Mouse (Mus musculus): ENCODE measurements around the gene Golm1. TPM values are rescaled to one million over a fixed set of nuclear protein-coding genes. Genes with fewer than 3 reads are reported as not detected.

Golm1 gene
- polyA plus RNA-seq, 1 experiment from 2014 or later: 134 TPM

DNA sequence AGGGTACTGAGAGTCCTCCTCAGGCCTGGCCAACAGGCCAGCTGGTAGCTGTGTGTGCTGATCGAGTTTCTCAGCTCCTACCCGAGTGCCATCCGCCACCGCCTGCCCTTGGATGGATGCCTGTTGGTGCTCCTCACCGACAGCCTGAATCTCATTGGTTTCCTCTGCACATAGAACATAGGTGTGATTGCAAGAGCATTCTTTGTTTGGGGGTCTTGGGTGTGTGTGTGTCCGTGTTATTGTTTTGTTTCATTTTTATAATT is 35.5 kb downstream of the Golm1 start:
- Histone ChIP-seq H3K36me3 (peaks cover 83% of the 10 kb centered on the region), H3K4me3 (no peak overlapping the region), H3K4me1 (no peaks in the 10 kb centered on the region), H3K9ac (replicated peaks) (no peak overlapping the region), H3K4me2 (replicated peaks) (no peak overlapping the region), H3K9me3 (no peaks in the 10 kb centered on the region), H3K27ac (replicated peaks) (no peak overlapping the region), H3K27me3 (no peaks in the 10 kb centered on the region)
- 92% methylated on average over 6 of the region's 6 CpGs for WGBS
- ATAC-seq (ENCODE audit: low FRiP score, low read depth): no peak

DNA sequence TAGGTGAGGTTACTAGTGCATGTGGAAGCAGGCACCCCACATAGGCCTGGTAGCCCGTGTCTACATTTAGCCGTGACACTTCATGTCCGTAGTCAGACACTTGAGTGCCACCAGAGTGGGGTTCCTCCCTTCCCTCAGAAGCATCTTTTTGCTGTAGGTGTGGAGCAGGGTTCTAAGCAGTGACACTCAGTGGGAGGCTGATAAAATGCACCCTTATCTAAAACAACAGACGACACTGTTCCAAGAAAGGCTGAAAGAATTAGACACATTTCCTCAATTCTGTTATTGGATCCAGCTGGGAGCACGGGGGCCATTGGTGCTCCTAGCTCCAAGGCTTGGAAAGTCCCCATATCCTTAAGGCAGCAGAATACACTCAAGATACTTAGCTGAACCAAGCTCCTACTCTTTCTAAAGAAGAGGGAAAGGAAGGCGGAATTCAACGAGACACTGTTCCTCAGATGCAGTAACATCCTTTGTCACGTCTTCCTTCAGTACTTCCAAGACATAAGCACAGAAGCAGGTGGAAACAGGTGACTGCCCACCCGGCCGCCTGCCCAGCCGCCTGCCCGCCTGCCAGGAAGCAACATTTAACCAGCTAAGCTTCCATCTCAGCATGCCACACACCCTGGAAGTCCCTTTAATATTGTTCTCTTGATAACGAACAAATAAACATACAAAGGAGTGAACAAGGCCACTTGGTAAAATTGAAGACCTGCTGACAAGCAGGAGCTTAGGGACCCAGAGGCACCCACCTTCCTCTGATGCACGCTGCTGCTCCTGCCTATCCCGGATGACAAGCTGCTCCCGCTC is 36.0 kb downstream of the Golm1 start:
- Histone ChIP-seq H3K27ac (replicated peaks) (no peak overlapping the region), H3K36me3 (peaks cover 83% of the 10 kb centered on the region), H3K4me2 (replicated peaks) (no peak overlapping the region), H3K9ac (replicated peaks) (no peak overlapping the region), H3K27me3 (no peaks in the 10 kb centered on the region), H3K9me3 (no peaks in the 10 kb centered on the region), H3K4me3 (no peak overlapping the region), H3K4me1 (no peaks in the 10 kb centered on the region)
- no peak for ATAC-seq (ENCODE audit: low FRiP score, low read depth)
- 89% methylated on average over 16 of the region's 16 CpGs for WGBS

DNA sequence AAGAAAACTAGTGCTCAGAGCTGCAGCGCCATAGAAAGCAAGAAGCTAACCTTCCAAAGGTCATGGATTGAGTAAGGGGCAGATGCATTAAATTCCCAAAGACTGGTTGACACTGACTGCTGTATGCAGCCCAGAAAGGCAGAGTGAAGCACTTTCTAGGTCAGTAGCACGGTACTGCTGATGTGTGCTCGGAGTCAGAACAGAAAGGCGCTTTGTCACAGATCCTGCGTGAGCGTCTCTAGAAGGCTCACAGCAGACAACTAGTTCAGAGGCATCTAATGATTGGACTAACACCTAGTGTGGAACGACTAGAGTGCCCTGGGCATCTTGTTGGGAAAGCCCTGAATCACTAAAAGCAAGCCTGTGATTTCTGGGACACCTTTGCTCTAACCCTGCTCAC is 37.8 kb downstream of the Golm1 start:
- WGBS: 93% methylated on average over 7 of the region's 7 CpGs
- H3K36me3 ChIP-seq: peaks cover 94% of the 10 kb centered on the region
- no peak overlapping the region for H3K4me2 ChIP-seq (replicated peaks)
- H3K27ac ChIP-seq (replicated peaks): no peak overlapping the region
- no peak overlapping the region for H3K9ac ChIP-seq (replicated peaks)
- no peak for ATAC-seq (ENCODE audit: low FRiP score, low read depth)
- no peaks in the 10 kb centered on the region for H3K4me1 ChIP-seq
- no peaks in the 10 kb centered on the region for H3K9me3 ChIP-seq
- H3K4me3 ChIP-seq: no peak overlapping the region
- H3K27me3 ChIP-seq: no peaks in the 10 kb centered on the region

DNA sequence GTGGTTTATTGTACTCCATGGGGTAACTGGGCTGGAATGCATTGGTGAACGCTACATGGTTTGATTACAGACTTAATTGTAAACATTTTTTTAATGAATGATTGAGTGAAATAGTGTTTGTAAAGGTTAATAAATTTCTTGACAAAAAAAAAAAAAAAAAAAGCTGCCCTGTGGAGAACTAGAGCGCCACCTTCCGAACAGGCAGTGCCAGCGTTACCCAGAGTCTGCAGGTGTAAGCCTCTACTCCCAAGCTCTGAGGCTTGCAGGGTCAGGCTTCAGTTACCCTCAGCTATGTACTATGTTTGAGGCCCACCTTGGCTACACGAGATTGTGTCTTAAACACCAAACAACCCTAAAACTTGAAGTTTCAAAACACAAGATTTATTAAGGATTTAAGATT is 41.0 kb downstream of the Golm1 start:
- Histone ChIP-seq H3K36me3 (peaks cover 98% of the 10 kb centered on the region), H3K4me1 (no peaks in the 10 kb centered on the region)

DNA sequence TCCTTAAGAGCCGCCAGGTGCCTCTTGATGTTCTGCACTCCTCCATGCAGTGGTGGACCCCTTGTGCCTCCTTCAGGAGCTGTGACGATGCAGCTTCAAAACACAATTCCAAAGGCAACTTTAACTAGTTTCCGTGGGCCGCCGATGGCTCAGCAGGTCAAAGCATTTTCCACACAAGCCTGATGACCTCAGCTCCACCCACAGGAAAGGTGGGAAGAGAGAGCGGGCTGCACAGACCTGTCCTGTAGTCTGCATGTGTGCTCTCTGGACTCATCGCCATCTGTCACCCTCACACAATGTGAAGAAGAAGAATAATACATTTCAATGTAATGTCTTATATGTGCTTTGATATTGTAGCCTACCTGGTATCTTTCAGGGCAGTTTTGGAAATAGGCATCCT is 48.9 kb downstream of the Golm1 start:
- Histone ChIP-seq H3K27me3 (no peaks in the 10 kb centered on the region), H3K9me3 (no peaks in the 10 kb centered on the region), H3K4me3 (no peak overlapping the region), H3K36me3 (peaks cover 85% of the 10 kb centered on the region), H3K4me1 (no peaks in the 10 kb centered on the region), H3K9ac (replicated peaks) (no peak overlapping the region), H3K27ac (replicated peaks) (no peak overlapping the region), H3K4me2 (replicated peaks) (no peak overlapping the region)
- ATAC-seq (ENCODE audit: low FRiP score, low read depth): no peak
- 90% methylated on average over 7 of the region's 7 CpGs for WGBS

More for the DNA sequence above, 41.0 kb downstream of the Golm1 start:
- no peak overlapping the region for H3K4me2 ChIP-seq (replicated peaks)
- no peaks in the 10 kb centered on the region for H3K27me3 ChIP-seq
- H3K4me3 ChIP-seq: no peak overlapping the region
- H3K27ac ChIP-seq (replicated peaks): no peak overlapping the region
- no peak for ATAC-seq (ENCODE audit: low FRiP score, low read depth)
- WGBS: 79% methylated on average over 5 of the region's 5 CpGs
- no peaks in the 10 kb centered on the region for H3K9me3 ChIP-seq
- no peak overlapping the region for H3K9ac ChIP-seq (replicated peaks)

DNA sequence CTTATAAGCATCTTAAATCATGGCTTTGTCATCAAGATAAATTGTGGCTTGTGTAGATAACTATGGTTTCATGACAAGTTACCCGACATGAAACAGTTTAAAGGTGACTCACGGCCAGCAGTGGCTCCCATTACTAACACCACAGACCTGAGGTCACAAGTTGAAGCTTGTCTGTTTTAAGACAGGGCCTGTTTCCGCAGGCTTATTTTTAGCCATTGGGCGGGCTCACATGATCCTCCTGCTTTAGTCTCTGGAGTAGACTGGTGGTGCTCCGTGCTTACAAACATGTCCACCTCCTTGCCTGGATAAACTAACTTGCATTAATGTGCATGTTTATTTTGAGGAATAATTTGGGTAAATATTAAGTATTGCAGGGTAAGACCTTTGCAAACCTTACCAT is 50.7 kb downstream of the Golm1 start:
- H3K4me3 ChIP-seq: no peak overlapping the region
- no peak overlapping the region for H3K4me2 ChIP-seq (replicated peaks)
- H3K36me3 ChIP-seq: peaks cover 85% of the 10 kb centered on the region
- no peak for ATAC-seq (ENCODE audit: low FRiP score, low read depth)
- H3K27me3 ChIP-seq: no peaks in the 10 kb centered on the region
- H3K4me1 ChIP-seq: no peaks in the 10 kb centered on the region
- no peak overlapping the region for H3K9ac ChIP-seq (replicated peaks)
- 95% methylated on average over 5 of the region's 5 CpGs for WGBS
- H3K9me3 ChIP-seq: no peaks in the 10 kb centered on the region
- no peak overlapping the region for H3K27ac ChIP-seq (replicated peaks)

DNA sequence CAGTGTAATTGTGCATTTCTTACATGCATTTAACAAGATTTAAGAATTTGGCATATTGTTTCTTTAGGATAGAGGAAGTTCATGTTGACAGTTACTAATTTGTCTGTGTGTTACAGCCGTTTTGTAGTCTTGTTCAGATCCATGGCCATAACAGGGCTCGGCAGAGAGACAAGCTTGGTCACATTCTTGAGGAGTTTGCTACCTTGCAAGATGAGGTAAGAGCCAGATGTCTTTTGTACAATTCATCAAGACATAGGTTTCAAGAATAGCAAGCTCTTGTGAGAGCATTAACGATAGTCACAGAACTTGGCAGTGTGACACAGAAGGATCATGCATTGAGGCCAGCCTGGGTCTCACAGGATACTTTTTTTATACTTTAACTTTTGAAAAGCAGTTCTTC is 51.2 kb downstream of the Golm1 start:
- H3K27me3 ChIP-seq: no peaks in the 10 kb centered on the region
- H3K27ac ChIP-seq (replicated peaks): no peak overlapping the region
- H3K4me2 ChIP-seq (replicated peaks): no peak overlapping the region
- no peak overlapping the region for H3K9ac ChIP-seq (replicated peaks)
- ATAC-seq (ENCODE audit: low FRiP score, low read depth): no peak
- H3K36me3 ChIP-seq: peaks cover 82% of the 10 kb centered on the region
- WGBS: 91% methylated on average over 3 of the region's 3 CpGs
- H3K4me3 ChIP-seq: no peak overlapping the region
- no peaks in the 10 kb centered on the region for H3K9me3 ChIP-seq
- H3K4me1 ChIP-seq: no peaks in the 10 kb centered on the region

DNA sequence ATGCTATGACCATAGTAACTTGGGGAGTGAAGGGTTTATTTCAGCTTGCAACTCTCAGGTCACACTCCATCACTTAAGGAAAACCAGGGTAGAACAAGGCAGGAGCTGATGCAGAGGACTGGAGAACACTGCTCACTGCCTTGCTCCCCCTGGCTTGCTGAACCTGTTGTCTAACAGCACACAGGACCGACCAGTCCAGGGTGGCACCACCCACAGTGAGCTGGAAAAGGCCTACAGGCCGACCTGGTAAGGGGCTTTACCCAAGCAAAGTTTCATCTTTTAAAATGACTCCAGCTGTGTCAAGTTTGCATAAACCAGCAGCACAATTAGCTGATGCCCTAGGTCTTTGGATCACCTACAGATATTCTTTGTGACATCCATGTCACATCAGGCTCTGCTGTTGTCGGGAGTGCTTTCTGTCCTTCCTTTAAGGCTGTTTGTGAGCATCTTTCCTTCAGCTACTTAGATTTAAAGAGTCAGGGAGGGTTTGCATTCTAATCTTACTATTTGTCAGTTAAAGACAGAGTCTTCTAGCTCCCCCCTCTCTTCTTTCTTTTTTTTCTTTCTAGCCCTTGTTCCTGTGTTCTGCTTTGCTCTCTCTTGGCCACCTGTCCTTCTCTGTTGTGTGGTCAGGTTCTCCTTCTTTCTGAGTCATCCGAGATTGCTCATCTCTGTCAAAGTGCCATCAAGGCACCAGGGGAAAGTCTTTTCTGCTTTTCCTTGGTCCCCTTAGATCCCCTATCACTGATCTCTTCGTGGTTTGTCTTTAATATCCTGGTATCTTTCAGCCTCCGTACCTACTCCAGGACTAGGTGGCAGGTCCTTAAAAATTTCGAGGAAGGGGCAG is 53.7 kb downstream of the Golm1 start:
- H3K27ac ChIP-seq (replicated peaks): no peak overlapping the region
- no peaks in the 10 kb centered on the region for H3K4me1 ChIP-seq
- 90% methylated on average over 7 of the region's 7 CpGs for WGBS
- H3K4me3 ChIP-seq: no peak overlapping the region
- no peak for ATAC-seq (ENCODE audit: low FRiP score, low read depth)
- no peak overlapping the region for H3K4me2 ChIP-seq (replicated peaks)
- no peaks in the 10 kb centered on the region for H3K27me3 ChIP-seq
- no peaks in the 10 kb centered on the region for H3K9me3 ChIP-seq
- H3K36me3 ChIP-seq: peaks cover 83% of the 10 kb centered on the region
- no peak overlapping the region for H3K9ac ChIP-seq (replicated peaks)

DNA sequence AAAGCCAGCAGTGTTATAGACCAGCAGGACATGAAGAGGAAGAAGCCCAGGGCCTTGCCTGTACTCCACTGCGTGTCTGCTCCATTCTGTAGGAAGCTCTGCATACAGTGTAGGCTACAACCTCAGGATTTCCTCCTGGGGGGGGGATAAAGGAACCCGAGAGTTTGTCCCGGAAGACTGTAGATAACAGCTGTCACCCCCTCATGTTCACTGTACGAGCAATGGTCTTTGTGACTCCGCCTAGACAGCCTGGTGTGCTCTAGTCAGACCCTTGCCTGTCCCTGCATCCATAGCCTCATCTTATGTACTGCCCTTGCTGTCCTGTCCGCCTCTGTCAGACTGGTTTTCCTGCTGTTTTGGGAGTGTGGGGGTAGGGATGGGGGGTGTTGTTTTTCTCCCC is 57.1 kb downstream of the Golm1 start:
- Histone ChIP-seq H3K4me2 (replicated peaks) (no peak overlapping the region), H3K27ac (replicated peaks) (no peak overlapping the region), H3K36me3 (peaks cover 75% of the 10 kb centered on the region), H3K27me3 (no peaks in the 10 kb centered on the region), H3K9ac (replicated peaks) (no peak overlapping the region), H3K4me1 (no peaks in the 10 kb centered on the region), H3K9me3 (no peaks in the 10 kb centered on the region), H3K4me3 (no peak overlapping the region)
- 95% methylated on average over 6 of the region's 6 CpGs for WGBS
- no peak for ATAC-seq (ENCODE audit: low FRiP score, low read depth)

DNA sequence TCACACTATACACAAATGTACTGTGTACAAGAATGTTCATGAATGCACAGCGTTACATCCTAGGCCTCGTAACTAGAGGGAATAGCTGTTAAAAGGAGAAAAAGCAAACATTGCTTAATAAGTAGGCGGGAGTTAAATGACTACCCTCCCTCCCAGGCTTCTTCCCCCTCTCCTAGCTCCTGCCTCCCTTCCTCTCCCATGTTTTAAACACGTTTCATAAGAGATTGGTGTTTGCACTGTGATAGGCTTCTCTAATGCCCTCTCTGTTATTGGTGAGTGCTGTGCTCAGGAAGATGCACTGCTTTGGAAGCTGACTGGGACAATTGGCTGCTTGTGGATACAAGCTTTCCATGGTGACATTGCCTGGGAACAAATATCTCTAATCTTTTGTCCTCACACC is 60.1 kb downstream of the Golm1 start:
- peaks cover 77% of the 10 kb centered on the region for H3K36me3 ChIP-seq
- no peak for ATAC-seq (ENCODE audit: low FRiP score, low read depth)

DNA sequence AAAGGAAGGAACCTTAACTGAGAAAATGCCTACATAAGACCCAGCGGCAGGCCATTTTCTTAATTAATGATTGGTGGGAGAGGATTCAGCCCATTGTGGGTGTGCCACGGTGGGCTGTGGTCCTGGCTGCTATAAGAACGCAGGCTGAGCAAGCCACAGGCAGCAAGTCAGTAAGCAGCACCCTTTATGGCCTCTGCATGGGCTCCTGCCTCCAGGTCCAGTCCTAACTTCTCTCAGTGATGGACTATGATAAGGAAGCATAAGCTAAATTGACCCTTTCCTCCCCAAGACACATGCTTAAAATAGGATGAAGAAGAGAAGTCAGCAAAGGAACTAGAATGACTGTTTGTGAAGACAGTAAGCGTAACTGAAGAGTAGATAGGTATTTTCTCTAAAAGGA is 60.5 kb downstream of the Golm1 start:
- no peak overlapping the region for H3K9ac ChIP-seq (replicated peaks)
- 95% methylated on average over 4 of the region's 4 CpGs for WGBS
- H3K4me3 ChIP-seq: no peak overlapping the region
- no peaks in the 10 kb centered on the region for H3K27me3 ChIP-seq
- H3K27ac ChIP-seq (replicated peaks): no peak overlapping the region
- H3K36me3 ChIP-seq: peaks cover 77% of the 10 kb centered on the region
- H3K4me1 ChIP-seq: no peaks in the 10 kb centered on the region
- no peak for ATAC-seq (ENCODE audit: low FRiP score, low read depth)
- no peak overlapping the region for H3K4me2 ChIP-seq (replicated peaks)
- H3K9me3 ChIP-seq: no peaks in the 10 kb centered on the region

More for the DNA sequence above, 60.1 kb downstream of the Golm1 start:
- no peak overlapping the region for H3K4me2 ChIP-seq (replicated peaks)
- no peaks in the 10 kb centered on the region for H3K9me3 ChIP-seq
- no peaks in the 10 kb centered on the region for H3K27me3 ChIP-seq
- H3K4me3 ChIP-seq: no peak overlapping the region
- WGBS: 86% methylated on average over 4 of the region's 4 CpGs
- no peak overlapping the region for H3K27ac ChIP-seq (replicated peaks)
- no peaks in the 10 kb centered on the region for H3K4me1 ChIP-seq
- no peak overlapping the region for H3K9ac ChIP-seq (replicated peaks)

DNA sequence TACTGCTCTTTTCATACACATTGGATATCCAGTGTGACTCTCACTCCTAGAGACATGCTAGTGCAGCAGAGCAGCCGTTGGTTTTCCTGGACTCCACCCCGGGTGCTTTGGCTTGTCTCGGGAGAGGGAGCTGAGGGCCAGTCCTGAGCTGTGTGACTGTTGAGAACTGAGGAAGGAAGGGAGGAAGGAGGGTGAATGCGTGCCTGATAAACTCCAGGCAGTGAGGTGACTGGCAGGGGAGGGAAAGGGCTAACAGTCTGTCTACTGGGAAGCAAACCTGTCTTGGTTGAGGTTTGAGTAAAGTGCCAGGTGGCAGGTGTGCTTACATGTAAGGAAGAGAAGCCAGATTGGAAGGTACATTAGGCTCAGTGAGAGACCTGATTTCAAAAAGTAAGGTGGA is 61.7 kb downstream of the Golm1 start:
- Histone ChIP-seq H3K4me2 (replicated peaks) (no peak overlapping the region), H3K36me3 (peaks cover 80% of the 10 kb centered on the region), H3K4me3 (no peak overlapping the region), H3K4me1 (no peaks in the 10 kb centered on the region), H3K27ac (replicated peaks) (no peak overlapping the region), H3K9me3 (no peaks in the 10 kb centered on the region), H3K27me3 (no peaks in the 10 kb centered on the region), H3K9ac (replicated peaks) (no peak overlapping the region)
- 88% methylated on average over 4 of the region's 4 CpGs for WGBS
- ATAC-seq (ENCODE audit: low FRiP score, low read depth): no peak

Data from midbrain, embryonic 12.5 days (tissue).